In genomic region chr2:65700246-65700645, GRCm38 (mm10) we compare ENCODE assay signal across 6 mouse cellular contexts.
"Had no signal": no experiment of that assay in that cellular context is flagged by ENCODE, and none has a peak within 500 bp of the region (broad histone marks: within the 10 kb centered on the region; RNA-seq: fewer than 3 reads in every experiment).

No protein-coding gene starts in this region.

- ATAC-seq: liver, embryonic 12.5 days; midbrain, embryonic 13.5 days had no signal

- DNase-seq: kidney, postnatal 10 days; layer of hippocampus, postnatal 36 days; right cerebral cortex, postnatal 25 days; thymus, postnatal 14 days had no signal
